Mouse (Mus musculus) telencephalon, adult 2 months (tissue): ENCODE measurements around the gene Galm.
"Not testable (repeated sequence)": the region's sequence is repeated elsewhere in the genome, so short reads cannot be mapped to it uniquely, and the experiment has no call there.

Experiments
- DNase-seq: peaks from one replicate; pipeline ENCODE4 v3.0.0-alpha.2; 2011; ENCODE audit warnings: low read depth, low spot score

The Galm gene

GRCm38 (mm10) chr17:80206671-80207581 lies 79.7 kb downstream of the Galm start, which contains the start of the genes Srsf7 and Ttc39d:
Gene Srsf7, minus strand, starts transcription at chr17:80207307.
Gene Ttc39d, plus strand, starts transcription at chr17:80207460.
- peak; percentile 99 for DNase-seq

- not testable (repeated sequence) for DNase-seq
Observed at GRCm38 (mm10) chr17:80213998-80214397, 86.7 kb downstream of the Galm start.

- DNase-seq: no peak
Observed at GRCm38 (mm10) chr17:80220131-80220530, 92.9 kb downstream of the Galm start.

- no peak for DNase-seq
Observed at GRCm38 (mm10) chr17:80221202-80221601, 93.9 kb downstream of the Galm start.

GRCm38 (mm10) chr17:80221890-80222628 lies 94.8 kb downstream of the Galm start:
- no peak for DNase-seq

GRCm38 (mm10) chr17:80223829-80224228 lies 96.6 kb downstream of the Galm start:
- no peak for DNase-seq

- DNase-seq: peak; percentile 95
Observed at GRCm38 (mm10) chr17:80224326-80225116, 97.2 kb downstream of the Galm start, which contains the start of gene Gemin6. Gene Gemin6, plus strand, starts transcription at chr17:80224441.

- DNase-seq: not testable (repeated sequence)
Observed at GRCm38 (mm10) chr17:80225142-80225541, 97.9 kb downstream of the Galm start.

- DNase-seq: no peak
Observed at GRCm38 (mm10) chr17:80229396-80229795, 102.1 kb downstream of the Galm start.

GRCm38 (mm10) chr17:80233844-80234243 lies 106.6 kb downstream of the Galm start:
- DNase-seq: no peak

GRCm38 (mm10) chr17:80234376-80234775 lies 107.1 kb downstream of the Galm start:
- DNase-seq: no peak
